11 mouse cellular contexts compared by ENCODE assay signal in the genomic region with DNA sequence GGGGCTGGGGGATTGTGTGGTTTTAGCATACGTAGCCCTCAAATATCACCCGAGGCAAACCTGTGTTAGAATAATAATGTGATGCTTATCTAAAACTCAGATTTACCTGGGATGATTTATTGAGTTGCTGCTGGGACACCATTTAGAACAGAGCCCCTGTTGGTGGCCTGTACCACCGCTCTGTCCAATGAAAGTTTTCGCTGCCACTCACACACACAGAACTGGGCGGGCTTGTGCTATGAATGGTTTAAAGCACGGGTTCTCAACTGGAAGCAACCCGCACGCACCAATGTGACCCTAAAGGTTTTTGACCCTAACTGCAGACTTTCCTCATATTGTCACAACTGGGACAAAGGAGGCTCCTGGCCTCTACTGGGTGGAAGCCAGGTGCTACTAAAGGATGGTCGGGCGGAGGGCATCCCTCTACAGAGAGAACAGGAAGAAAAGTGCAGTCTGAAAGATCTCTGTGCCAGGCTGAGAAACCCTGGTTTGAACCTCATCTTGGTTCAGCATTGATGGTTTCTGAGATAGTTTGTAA. TPM values are rescaled to one million over a fixed set of nuclear protein-coding genes. Genes with fewer than 3 reads are reported as not detected.
DNase-seq lines count a peak whose midpoint lies in the region; ATAC-seq and TF ChIP-seq lines count a peak whose summit lies in the region.
"Had no signal": no experiment of that assay in that cellular context is flagged by ENCODE, and none has a peak within 500 bp of the region (broad histone marks: within the 10 kb centered on the region; RNA-seq: fewer than 3 reads in every experiment).

No protein-coding gene starts in this region.

- H3K4me1 ChIP-seq in heart, embryonic 12.5 days (replicated peaks), result peaks cover 59% of the 10 kb centered on the region
- peaks cover 17% of the 10 kb centered on the region for H3K4me1 ChIP-seq in neural tube, embryonic 12.5 days
- H3K4me1 ChIP-seq in hindbrain, postnatal 0 days (ENCODE audit: insufficient read depth, low read length), result peaks cover 12% of the 10 kb centered on the region

- no peak overlapping the region for H3K4me3 ChIP-seq in heart, embryonic 12.5 days
- no peak overlapping the region for H3K4me3 ChIP-seq in neural tube, embryonic 12.5 days
- no peak overlapping the region for H3K4me3 ChIP-seq in hindbrain, postnatal 0 days (ENCODE audit: low read length)

- 0 out of 2 replicates have a peak overlapping the region, but pooled peaks have one; percentile 1 for H3K9ac ChIP-seq in heart, embryonic 12.5 days
- peak overlapping the region; percentile 83; the same call in 1 of the 2 replicates for H3K9ac ChIP-seq in neural tube, embryonic 12.5 days
- H3K9ac ChIP-seq in hindbrain, postnatal 0 days (replicated peaks; ENCODE audit: low read length), result no peak overlapping the region

- WGBS in heart, embryonic 12.5 days, result 69% methylated on average over 10 of the region's 10 CpGs
- 58% methylated on average over 10 of the region's 10 CpGs for WGBS in neural tube, embryonic 12.5 days
- 57% methylated on average over 10 of the region's 10 CpGs for WGBS in hindbrain, postnatal 0 days

- ATAC-seq in heart, embryonic 12.5 days (ENCODE audit: insufficient number of reproducible peaks, low FRiP score), result no peak
- ATAC-seq in neural tube, embryonic 12.5 days (ENCODE audit: low FRiP score, low read depth), result no peak
- ATAC-seq in hindbrain, postnatal 0 days, result no peak

- peaks cover 16% of the 10 kb centered on the region for H3K36me3 ChIP-seq in heart, embryonic 12.5 days
- H3K36me3 ChIP-seq in neural tube, embryonic 12.5 days, result no peaks in the 10 kb centered on the region
- no peaks in the 10 kb centered on the region for H3K36me3 ChIP-seq in hindbrain, postnatal 0 days (ENCODE audit: insufficient read depth, low read length)

- no peak overlapping the region for H3K27ac ChIP-seq in heart, embryonic 12.5 days (ENCODE audit: poor library complexity, severe bottlenecking)
- no peak overlapping the region for H3K27ac ChIP-seq in neural tube, embryonic 12.5 days
- H3K27ac ChIP-seq in hindbrain, postnatal 0 days, result no peak overlapping the region

- TF ChIP-seq CTCF in hindbrain, postnatal 0 days (IDR thresholded peaks at IDR 0.05; ENCODE audit: low read depth), result no peak

- no peak for DNase-seq in heart, postnatal 10 days
- no peak for DNase-seq in neural tube, embryonic 10.5 days (ENCODE audit: extremely low spot score, low spot score)
- no peak for DNase-seq in hindbrain, postnatal 0 days (ENCODE audit: low spot score)
- no peak for DNase-seq in Muller cell, postnatal 12 days (ENCODE audit: inconsistent ontology term)
- no peak for DNase-seq in T-cell, adult 2 months (ENCODE audit: low spot score)

- intact Hi-C loops in heart, postnatal 10 days (cut with DNase I), result no loop called here

- no peaks in the 10 kb centered on the region for H3K27me3 ChIP-seq in heart, embryonic 12.5 days (replicated peaks)
- no peaks in the 10 kb centered on the region for H3K27me3 ChIP-seq in neural tube, embryonic 12.5 days (replicated peaks)
- H3K27me3 ChIP-seq in hindbrain, postnatal 0 days (ENCODE audit: insufficient read depth, low read length), result no peaks in the 10 kb centered on the region; the same call in 1 of the 2 replicates

- no peak overlapping the region for H3K4me2 ChIP-seq in heart, embryonic 12.5 days
- H3K4me2 ChIP-seq in neural tube, embryonic 12.5 days (replicated peaks), result no peak overlapping the region; the same call in 1 of the 2 replicates
- 0 out of 2 replicates have a peak overlapping the region, but pooled peaks have one; percentile 3 for H3K4me2 ChIP-seq in hindbrain, postnatal 0 days (ENCODE audit: low read depth, low read length)

- H3K9me3 ChIP-seq in heart, embryonic 12.5 days (replicated peaks), result no peaks in the 10 kb centered on the region
- no peaks in the 10 kb centered on the region for H3K9me3 ChIP-seq in neural tube, embryonic 12.5 days
- no peaks in the 10 kb centered on the region for H3K9me3 ChIP-seq in hindbrain, postnatal 0 days (ENCODE audit: low read length)
- H3K9me3 ChIP-seq: megakaryocyte, embryonic 14.5 days had no signal

RNA-seq across cellular contexts. Expression of a gene that starts 0.8 kb away (rescaled TPM):
- polyA plus RNA-seq in heart, embryonic 12.5 days (2016; fragmentation: Nextera tagmentation; extraction: Ambion mirVana), result 119 and 123 TPM in 2 replicates
- total RNA-seq in heart, postnatal 10 days (2021), result 10 to 100 TPM; 87.8 to 91.2 TPM
- polyA plus RNA-seq in neural tube, embryonic 12.5 days (2016; fragmentation: Nextera tagmentation; extraction: Ambion mirVana), result 104 and 115 TPM in 2 replicates
- 79.7 and 87.2 TPM in 2 replicates for total RNA-seq in hindbrain, postnatal 0 days (2014; rRNA removed)
- polyA plus RNA-seq in hindbrain, postnatal 0 days (2015; fragmentation: Nextera tagmentation; extraction: Ambion mirVana), result 82.2 and 83.7 TPM in 2 replicates

RNA-seq across cellular contexts. Expression of a gene that starts 46.6 kb away (rescaled TPM):
- not detected in 2 replicates for polyA plus RNA-seq in heart, embryonic 12.5 days (2016; fragmentation: Nextera tagmentation; extraction: Ambion mirVana)
- total RNA-seq in heart, postnatal 10 days (2021), result not detected
- 0.10 and 0.15 TPM in 2 replicates for polyA plus RNA-seq in neural tube, embryonic 12.5 days (2016; fragmentation: Nextera tagmentation; extraction: Ambion mirVana)
- total RNA-seq in hindbrain, postnatal 0 days (2014; rRNA removed), result not detected in 2 replicates
- not detected in 2 replicates for polyA plus RNA-seq in hindbrain, postnatal 0 days (2015; fragmentation: Nextera tagmentation; extraction: Ambion mirVana)
- total RNA-seq: gastrocnemius, postnatal 25 days; left cerebral cortex, postnatal 36 days had no signal
- polyA plus RNA-seq: neural tube, embryonic 14.5 days had no signal
